ENCODE assay signal across 7 mouse cellular contexts in genomic region chr2:32646379-32647056, GRCm38 (mm10). TPM values are rescaled to one million over a fixed set of nuclear protein-coding genes. Genes with fewer than 3 reads are reported as not detected.
A peak's percentile ranks its signal among the peaks of the same experiment; 100 is the strongest.
DNase-seq lines count a peak whose midpoint lies in the region; ATAC-seq lines count a peak whose summit lies in the region.

Eng (plus strand) TSS chr2:32646595.

- H3K9ac ChIP-seq in heart, embryonic 16.5 days (ENCODE audit: low read length), result peak within 1 kb of the TSS; percentile 80

- peak; percentile 66; the same call in 1 of the 2 replicates for ATAC-seq in erythroid progenitor cell, adult 5-6 weeks (replicated peaks; ENCODE audit: low FRiP score, poor library complexity, severe bottlenecking)
- ATAC-seq in heart, embryonic 16.5 days (replicated peaks; ENCODE audit: extremely low read depth, insufficient read depth, low FRiP score), result peak; percentile 69

- peak within 1 kb of the TSS; percentile 41 for H3K4me2 ChIP-seq in heart, embryonic 16.5 days (ENCODE audit: low read depth, low read length)

- peak; percentile 67 to 82 for DNase-seq in adrenal gland, postnatal 36 days
- peak; percentile 89 for DNase-seq in kidney, postnatal 14 days
- peak; percentile 86 to 91 for DNase-seq in lung, adult 18-20 months
- DNase-seq in skeletal muscle tissue, adult 2 months (ENCODE audit: low read depth, low spot score), result peak; percentile 51
- no peak for DNase-seq in adipocyte (ENCODE audit: low spot score)

- peak within 1 kb of the TSS; percentile 89 for H3K27ac ChIP-seq in heart, embryonic 16.5 days (ENCODE audit: low read length)

- H3K36me3 ChIP-seq in heart, embryonic 16.5 days (ENCODE audit: control insufficient read depth, insufficient read depth), result no peaks in the 10 kb centered on the region

- peaks cover 37% of the 10 kb centered on the region for H3K4me1 ChIP-seq in heart, embryonic 16.5 days (ENCODE audit: control insufficient read depth, insufficient read depth, low read length)

- no peaks in the 10 kb centered on the region for H3K27me3 ChIP-seq in heart, embryonic 16.5 days (ENCODE audit: control insufficient read depth, insufficient read depth, low read length)

- H3K4me3 ChIP-seq in heart, embryonic 16.5 days (ENCODE audit: low read length), result peak within 1 kb of the TSS; percentile 61

- 41% methylated on average over 31 of the region's 31 CpGs for WGBS in heart, embryonic 16.5 days

- no peaks in the 10 kb centered on the region for H3K9me3 ChIP-seq in heart, embryonic 16.5 days (replicated peaks; ENCODE audit: control insufficient read depth, low read length)

RNA-seq across cellular contexts. Expression of gene Eng, which starts in this region (rescaled TPM):
- total RNA-seq in adrenal gland, postnatal 36 days (2021), result 10 to 100 TPM; 96.0 to 97.8 TPM
- total RNA-seq in erythroid progenitor cell, adult 5-6 weeks (2015; ENCODE audit: low replicate concordance), result 5.4 and 15.5 TPM in 2 replicates
- total RNA-seq in erythroid progenitor cell, adult 5-6 weeks (2017; ENCODE audit: low replicate concordance), result 0.64 and 1.4 TPM in 2 replicates
- 170 and 176 TPM in 2 replicates for polyA plus RNA-seq in heart, embryonic 16.5 days (2015; fragmentation: Nextera tagmentation; extraction: Ambion mirVana)

Comparison
In these comparisons a context has a peak if more than half of its experiments do, and no peak if none do; other contexts are left out.
1. RNA of gene Eng (total RNA-seq): 96.0 to 97.8 TPM in adrenal gland, postnatal 36 days; 0.64 to 15.5 TPM in erythroid progenitor cell, adult 5-6 weeks; every median in the first group is over 4 times any median in the second.